In genomic region chr13:74399298-74399839, GRCm38 (mm10) we compare ENCODE assay signal across 8 mouse cellular contexts. TPM values are rescaled to one million over a fixed set of nuclear protein-coding genes. Genes with fewer than 3 reads are reported as not detected.
A peak's percentile ranks its signal among the peaks of the same experiment; 100 is the strongest.
DNase-seq lines count a peak whose midpoint lies in the region; ATAC-seq and TF ChIP-seq lines count a peak whose summit lies in the region.

TSS of gene Ftl1-ps1 (plus strand) at chr13:74399694.

- H3K36me3 ChIP-seq in heart, adult 2 months (ENCODE audit: control insufficient read depth, insufficient read depth, low read length), result no peaks in the 10 kb centered on the region
- H3K36me3 ChIP-seq in hindbrain, postnatal 0 days (ENCODE audit: insufficient read depth, low read length), result no peaks in the 10 kb centered on the region
- H3K36me3 ChIP-seq in limb, embryonic 12.5 days, result no peaks in the 10 kb centered on the region
- H3K36me3 ChIP-seq in neural tube, embryonic 13.5 days, result no peaks in the 10 kb centered on the region

- H3K4me2 ChIP-seq in hindbrain, postnatal 0 days (ENCODE audit: low read depth, low read length), result peak within 1 kb of the TSS; percentile 33
- peak within 1 kb of the TSS; percentile 30 for H3K4me2 ChIP-seq in limb, embryonic 12.5 days
- peak within 1 kb of the TSS; percentile 28; the same call in 1 of the 2 replicates for H3K4me2 ChIP-seq in neural tube, embryonic 13.5 days

- no peak for TF ChIP-seq CTCF in heart, adult 2 months (IDR thresholded peaks at IDR 0.05)
- TF ChIP-seq CTCF in gastrocnemius, adult 2 months (IDR thresholded peaks at IDR 0.05), result no peak
- TF ChIP-seq CTCF in hindbrain, postnatal 0 days (IDR thresholded peaks at IDR 0.05; ENCODE audit: low read depth), result no peak

- no peaks in the 10 kb centered on the region for H3K79me2 ChIP-seq in heart, adult 2 months (replicated peaks; ENCODE audit: control insufficient read depth, insufficient read depth, low read length)

- no peak for DNase-seq in heart, adult 2 months
- DNase-seq in heart, adult 11 months, result no peak
- peak; percentile 73 to 76 for DNase-seq in adrenal gland, postnatal 36 days
- DNase-seq in gastrocnemius, adult 2 months, result no peak
- DNase-seq in hindbrain, postnatal 0 days (ENCODE audit: low spot score), result no peak
- DNase-seq in urinary bladder, postnatal 10 days (ENCODE audit: low spot score), result no peak

- H3K4me1 ChIP-seq in heart, adult 2 months (ENCODE audit: control insufficient read depth, insufficient read depth, low read length), result no peaks in the 10 kb centered on the region
- H3K4me1 ChIP-seq in hindbrain, postnatal 0 days (ENCODE audit: insufficient read depth, low read length), result no peaks in the 10 kb centered on the region
- H3K4me1 ChIP-seq in limb, embryonic 12.5 days (replicated peaks), result no peaks in the 10 kb centered on the region
- no peaks in the 10 kb centered on the region for H3K4me1 ChIP-seq in neural tube, embryonic 13.5 days (replicated peaks)

- intact Hi-C loops in heart, adult 2 months (cut with DNase I), result no loop called here
- intact Hi-C loops in gastrocnemius, adult 2 months (cut with DNase I), result loop anchor here (10.0 kb wide), 1 partner anchor 795 kb away; the partner anchor contains the start of gene Clptm1l

- H3K27ac ChIP-seq in heart, adult 2 months, result no peak within 1 kb of the TSS
- H3K27ac ChIP-seq in gastrocnemius, adult 2 months, result no peak within 1 kb of the TSS
- no peak within 1 kb of the TSS for H3K27ac ChIP-seq in hindbrain, postnatal 0 days
- H3K27ac ChIP-seq in limb, embryonic 12.5 days, result no peak within 1 kb of the TSS
- H3K27ac ChIP-seq in neural tube, embryonic 13.5 days (replicated peaks), result no peak within 1 kb of the TSS

- TF ChIP-seq EP300 in heart, adult 2 months (IDR thresholded peaks at IDR 0.05; ENCODE audit: insufficient read depth, low read depth, low read length), result no peak

- H3K9ac ChIP-seq in heart, adult 2 months (ENCODE audit: low read depth, low read length), result no peak within 1 kb of the TSS
- no peak within 1 kb of the TSS for H3K9ac ChIP-seq in hindbrain, postnatal 0 days (replicated peaks; ENCODE audit: low read length)
- H3K9ac ChIP-seq in limb, embryonic 12.5 days (replicated peaks), result no peak within 1 kb of the TSS
- H3K9ac ChIP-seq in neural tube, embryonic 13.5 days, result no peak within 1 kb of the TSS

- 21% methylated on average over 11 of the region's 11 CpGs for WGBS in heart, adult 2 months
- WGBS in hindbrain, postnatal 0 days, result 13% methylated on average over 11 of the region's 11 CpGs
- WGBS in limb, embryonic 12.5 days, result 13% methylated on average over 11 of the region's 11 CpGs
- WGBS in neural tube, embryonic 13.5 days, result 7% methylated on average over 11 of the region's 11 CpGs

- H3K9me3 ChIP-seq in hindbrain, postnatal 0 days (ENCODE audit: low read length), result no peaks in the 10 kb centered on the region
- H3K9me3 ChIP-seq in limb, embryonic 12.5 days, result no peaks in the 10 kb centered on the region
- H3K9me3 ChIP-seq in neural tube, embryonic 13.5 days, result no peaks in the 10 kb centered on the region

- TF ChIP-seq POLR2A in heart, adult 2 months (IDR thresholded peaks at IDR 0.05; ENCODE audit: insufficient read depth, low read depth, low read length), result no peak

- H3K27me3 ChIP-seq in heart, adult 2 months (ENCODE audit: control insufficient read depth, insufficient read depth, low read length), result no peaks in the 10 kb centered on the region
- H3K27me3 ChIP-seq in hindbrain, postnatal 0 days (ENCODE audit: insufficient read depth, low read length), result no peaks in the 10 kb centered on the region
- H3K27me3 ChIP-seq in limb, embryonic 12.5 days, result peaks cover 16% of the 10 kb centered on the region
- H3K27me3 ChIP-seq in neural tube, embryonic 13.5 days, result no peaks in the 10 kb centered on the region; the same call in 1 of the 2 replicates

- no peak within 1 kb of the TSS for H3K4me3 ChIP-seq in heart, adult 2 months
- H3K4me3 ChIP-seq in gastrocnemius, adult 2 months, result no peak within 1 kb of the TSS
- 0 out of 2 replicates have a peak within 1 kb of the TSS, but pooled peaks have one; percentile 7 for H3K4me3 ChIP-seq in hindbrain, postnatal 0 days (ENCODE audit: low read length)
- H3K4me3 ChIP-seq in limb, embryonic 12.5 days (replicated peaks), result no peak within 1 kb of the TSS
- no peak within 1 kb of the TSS for H3K4me3 ChIP-seq in neural tube, embryonic 13.5 days

- ATAC-seq in hindbrain, postnatal 0 days, result no peak
- ATAC-seq in limb, embryonic 12.5 days (ENCODE audit: insufficient number of reproducible peaks, insufficient read depth, low FRiP score, low TSS enrichment, low read depth), result no peak
- ATAC-seq in neural tube, embryonic 13.5 days (ENCODE audit: low read depth), result no peak

RNA-seq across cellular contexts. Expression of gene Ftl1-ps1, which starts in this region (rescaled TPM):
- total RNA-seq in heart, adult 2 months (2021), result 100 to 1,000 TPM; 277 to 342 TPM
- 12.6 and 14.6 TPM in 2 replicates for polyA plus RNA-seq in heart, adult 2 months (2012; rRNA removed)
- 1,000 to 10,000 TPM in 1 of 2 experiments, 100 to 1,000 TPM in 1; 827 to 1,288 TPM for total RNA-seq in adrenal gland, postnatal 36 days (2021)
- total RNA-seq in gastrocnemius, adult 2 months (2021), result 100 to 1,000 TPM; 186 to 274 TPM
- 54.3 and 73.1 TPM in 2 replicates for total RNA-seq in hindbrain, postnatal 0 days (2014; rRNA removed)
- 83.3 and 86.3 TPM in 2 replicates for polyA plus RNA-seq in hindbrain, postnatal 0 days (2015; fragmentation: Nextera tagmentation; extraction: Ambion mirVana)
- polyA plus RNA-seq in limb, embryonic 12.5 days (2016; fragmentation: Nextera tagmentation; extraction: Ambion mirVana), result 72.8 and 74.6 TPM in 2 replicates
- polyA plus RNA-seq in neural tube, embryonic 13.5 days (2015; fragmentation: Nextera tagmentation; extraction: Ambion mirVana), result 113 and 154 TPM in 2 replicates

Comparison
In these comparisons a context has a peak if more than half of its experiments do, and no peak if none do; other contexts are left out.
1. DNase-seq: peak in adrenal gland, postnatal 36 days (2 of 2); none in heart, adult 2 months (0 of 2), heart, adult 11 months (single experiment), gastrocnemius, adult 2 months (single experiment), hindbrain, postnatal 0 days (single experiment) and urinary bladder, postnatal 10 days (single experiment).
2. Peak in every context shown above with its lines, with median percentiles within 50 percentile points of each other: H3K4me2 ChIP-seq.